Mouse (Mus musculus) induced T-regulatory cell, adult 2 months (primary cell): ENCODE results near the gene Zfx.

Source experiments
- DNase-seq: peaks from one replicate; pipeline ENCODE4 v3.0.0-alpha.2; 2012; ENCODE audit warnings: low read depth

Zfx gene

GRCm38 (mm10) chrX:94060751-94061150, 62.8 kb downstream of the Zfx start:
- DNase-seq = no peak

DNA sequence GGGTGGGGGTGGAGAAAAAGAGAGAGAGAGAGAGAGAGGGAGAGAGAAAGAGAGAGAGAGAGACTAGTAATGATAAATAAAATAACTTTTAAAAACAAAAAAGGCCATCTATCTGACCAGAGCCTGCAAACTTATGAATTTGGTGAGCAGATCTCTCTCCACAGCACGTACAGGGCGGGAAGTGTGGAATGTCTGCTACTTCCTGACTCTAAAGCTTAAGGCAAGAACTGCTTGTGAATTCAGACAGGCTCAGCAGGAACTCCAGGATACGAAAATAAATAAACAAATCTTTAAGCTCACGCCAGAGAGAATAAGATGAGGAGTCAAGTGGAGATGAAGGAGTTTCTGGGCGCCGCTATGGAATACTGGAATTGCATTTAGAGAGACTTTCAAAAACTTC, 64.8 kb downstream of the Zfx start:
- no peak for DNase-seq

DNA sequence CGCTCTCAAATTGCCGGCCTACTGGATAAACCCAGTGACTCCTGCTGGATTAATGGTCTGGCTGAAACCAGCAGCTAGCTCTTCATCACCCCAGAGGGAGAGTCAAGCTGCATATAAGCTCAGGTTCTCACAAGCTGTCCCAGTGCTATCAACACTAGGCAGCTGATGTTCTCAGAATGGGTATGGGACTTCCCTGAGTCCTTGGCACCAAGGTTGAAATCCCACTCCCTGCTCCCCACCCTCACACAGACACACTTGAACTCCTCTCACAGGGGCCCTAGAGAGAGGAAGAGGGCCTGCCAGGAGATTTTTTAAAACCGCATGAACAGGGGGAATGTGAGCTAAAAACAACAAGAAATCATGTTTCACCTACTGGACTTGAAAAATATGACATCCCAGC, 74.5 kb downstream of the Zfx start:
- DNase-seq = no peak

DNA sequence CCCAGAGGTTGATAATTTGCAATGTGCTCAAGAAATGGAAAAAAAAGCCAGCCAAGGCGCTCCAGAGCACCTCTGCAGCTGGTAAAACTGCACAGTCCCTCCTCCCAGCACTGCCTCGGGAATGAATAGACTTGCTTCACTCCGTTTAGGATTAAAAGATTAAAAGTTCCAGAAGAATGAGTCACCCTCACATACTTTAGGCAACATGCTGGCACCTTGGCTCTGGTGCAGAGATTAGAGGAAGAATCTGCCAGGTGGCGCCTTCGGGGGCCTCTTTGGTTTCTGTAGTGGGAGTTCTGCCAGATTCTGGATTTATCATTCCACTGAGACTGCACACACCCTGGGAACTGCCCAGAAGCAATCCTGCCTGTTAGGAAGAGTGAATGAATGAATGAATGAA, 75.5 kb downstream of the Zfx start:
- DNase-seq = no peak

GRCm38 (mm10) chrX:94047381-94047780, 76.1 kb downstream of the Zfx start:
- no peak for DNase-seq

DNA sequence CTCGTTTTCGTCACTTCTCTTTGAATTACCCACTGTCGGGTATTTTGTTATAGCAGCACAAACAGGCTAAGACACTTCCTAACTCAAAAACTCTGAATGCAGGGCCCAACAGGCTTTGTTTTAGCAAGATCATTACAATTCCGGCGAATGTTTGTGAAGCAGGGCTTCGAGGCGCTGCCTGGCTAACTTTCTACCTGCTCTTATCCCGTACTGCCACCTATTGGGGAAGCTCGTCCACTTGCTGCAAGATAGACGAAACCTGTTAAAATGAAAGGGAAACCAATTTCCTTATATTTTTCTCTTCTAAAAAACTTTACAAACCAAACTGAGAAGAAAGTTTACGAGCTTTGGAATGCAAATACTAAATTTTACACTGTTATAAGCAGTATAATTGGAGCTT, 90.6 kb downstream of the Zfx start:
- peak; percentile 75 for DNase-seq

DNA sequence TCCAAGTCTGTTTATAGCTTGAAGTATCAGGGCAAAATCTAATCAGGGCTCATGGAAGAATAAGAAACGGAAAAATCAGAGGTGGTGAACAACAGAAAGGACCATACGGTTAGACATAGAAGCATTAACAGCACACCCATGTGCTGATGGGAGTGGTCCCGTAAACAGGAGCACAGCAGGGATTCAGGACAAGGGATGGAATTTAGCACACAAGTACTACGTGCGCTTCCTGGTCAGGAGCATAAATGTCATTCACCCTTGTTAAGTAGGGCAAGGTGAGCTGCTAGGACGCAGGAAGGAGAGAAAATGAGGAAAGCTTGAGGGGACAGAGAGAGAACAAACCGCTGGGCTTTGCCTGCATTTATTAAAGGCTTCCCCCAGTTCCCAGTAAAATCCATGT, 93.4 kb downstream of the Zfx start:
- no peak for DNase-seq
